Mouse (Mus musculus) intestine, embryonic 15.5 days (tissue): ENCODE measurements around the gene Aff1. TPM values are rescaled to one million over a fixed set of nuclear protein-coding genes. Genes with fewer than 3 reads are reported as not detected.

Experiments
- ATAC-seq: fragments of 200-750 bp; cut with Nextera tagmentation; 2 replicates; pipeline ENCODE4 v1.8.0; 2017; ENCODE audit warnings: moderate TSS enrichment, moderate library complexity
- H3K27ac ChIP-seq: fragments of 300-500 bp; sonication (generic); 2 replicates; pipeline ENCODE4 v1.5.1; 2015; ENCODE audit warnings: mild to moderate bottlenecking, inconsistent platforms
- H3K27me3 ChIP-seq: fragments of 300-500 bp; sonication (generic); replicated peaks from 2 replicates; pipeline ENCODE4 v1.6.1; 2015; ENCODE audit warnings: inconsistent platforms
- H3K36me3 ChIP-seq: fragments of 300-500 bp; sonication (generic); 2 replicates; pipeline ENCODE4 v1.6.1; 2015; ENCODE audit warnings: inconsistent platforms
- H3K4me1 ChIP-seq: fragments of 300-500 bp; sonication (generic); replicated peaks from 2 replicates; pipeline ENCODE4 v1.6.1; 2015; ENCODE audit warnings: inconsistent platforms
- H3K4me2 ChIP-seq: fragments of 300-500 bp; sonication (generic); replicated peaks from 2 replicates; pipeline ENCODE4 v1.6.1; 2015; ENCODE audit warnings: mild to moderate bottlenecking, inconsistent platforms
- H3K4me3 ChIP-seq: fragments of 300-500 bp; sonication (generic); replicated peaks from 2 replicates; pipeline ENCODE4 v1.5.1; 2015; ENCODE audit warnings: inconsistent platforms
- H3K9ac ChIP-seq: fragments of 300-500 bp; sonication (generic); 2 replicates; pipeline ENCODE4 v1.6.1; 2015; ENCODE audit warnings: inconsistent platforms
- H3K9me3 ChIP-seq: fragments of 300-500 bp; sonication (generic); 2 replicates; pipeline ENCODE4 v1.6.1; 2016; ENCODE audit warnings: inconsistent platforms
- WGBS: fragments of 180-500 bp; shearing (Covaris S2); methylation state at CpG from one replicate; pipeline ENCODE4 v1.1.7; 2015; 5-methylcytosine and 5-hydroxymethylcytosine counted together
- polyA plus RNA-seq: library from polyadenylated mRNA; unstranded; fragments of >200 nt; fragmentation: Nextera tagmentation; extraction: Ambion mirVana; gene quantifications from 2 replicates; pipeline ENCODE4 v1.2.1, GENCODE M21; 2015

Aff1 gene
- polyA plus RNA-seq, 1 experiment from 2014 or later: 5.3 TPM

DNA sequence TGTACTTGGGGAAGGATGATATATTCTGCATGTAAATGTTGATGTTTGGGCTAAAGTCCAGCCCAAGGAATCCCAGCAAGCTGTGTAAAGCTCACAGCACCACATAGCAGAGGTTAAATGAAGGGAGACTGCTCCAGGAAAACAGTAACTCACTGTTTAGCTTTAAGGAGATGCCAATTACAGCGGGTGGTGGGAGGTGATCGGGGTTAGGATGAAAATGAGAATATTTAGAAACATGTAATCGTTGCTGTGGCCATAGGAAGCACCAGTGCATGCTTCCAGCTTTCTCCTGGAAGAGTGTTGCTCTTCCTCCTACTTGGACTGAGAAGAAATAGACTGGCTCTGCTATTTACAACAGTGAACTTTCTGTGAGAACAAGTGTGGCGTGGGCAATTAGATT, 80.1 kb downstream of the Aff1 start:
- H3K9ac ChIP-seq: no peak overlapping the region
- H3K36me3 ChIP-seq: no peaks in the 10 kb centered on the region
- H3K27ac ChIP-seq: no peak overlapping the region
- no peak overlapping the region for H3K4me3 ChIP-seq
- no peaks in the 10 kb centered on the region for H3K27me3 ChIP-seq
- peaks cover 26% of the 10 kb centered on the region for H3K4me1 ChIP-seq
- ATAC-seq: no peak
- no peaks in the 10 kb centered on the region for H3K9me3 ChIP-seq
- WGBS: 35% methylated on average over 4 of the region's 4 CpGs
- H3K4me2 ChIP-seq: peak overlapping the region; percentile 40; the same call in 1 of the 2 replicates

DNA sequence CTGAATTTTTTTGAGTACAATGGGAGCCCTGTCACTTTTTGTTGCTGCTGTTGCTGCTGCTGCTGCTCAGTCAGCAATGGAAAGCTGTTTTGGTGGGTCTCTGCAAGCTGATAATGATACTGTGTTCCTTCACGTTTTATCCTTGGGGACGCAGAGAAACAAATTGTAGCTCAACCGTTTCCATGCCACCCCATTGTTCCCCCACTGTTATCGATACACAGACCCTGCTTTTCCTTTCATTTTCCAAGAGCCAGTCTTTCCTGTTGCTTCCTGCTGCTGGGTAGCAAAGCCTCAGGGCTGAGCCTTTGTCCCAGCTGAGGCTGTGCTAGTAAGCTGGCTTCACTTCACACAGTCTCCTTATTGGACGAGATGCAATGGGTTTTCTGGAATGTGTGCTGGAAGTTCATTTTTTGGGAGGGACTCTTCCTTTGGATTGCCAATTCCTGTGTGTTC, 81.0 kb downstream of the Aff1 start:
- peak overlapping the region; percentile 40 for H3K4me2 ChIP-seq
- ATAC-seq: peak; percentile 51
- H3K27ac ChIP-seq: peak overlapping the region; percentile 65; the same call in 1 of the 2 replicates
- H3K36me3 ChIP-seq: no peaks in the 10 kb centered on the region
- peak overlapping the region; percentile 5; the same call in 1 of the 2 replicates for H3K4me3 ChIP-seq
- no peak overlapping the region for H3K9ac ChIP-seq
- H3K4me1 ChIP-seq: peaks cover 32% of the 10 kb centered on the region
- 16% methylated on average over 5 of the region's 5 CpGs for WGBS
- H3K27me3 ChIP-seq: no peaks in the 10 kb centered on the region
- H3K9me3 ChIP-seq: no peaks in the 10 kb centered on the region

DNA sequence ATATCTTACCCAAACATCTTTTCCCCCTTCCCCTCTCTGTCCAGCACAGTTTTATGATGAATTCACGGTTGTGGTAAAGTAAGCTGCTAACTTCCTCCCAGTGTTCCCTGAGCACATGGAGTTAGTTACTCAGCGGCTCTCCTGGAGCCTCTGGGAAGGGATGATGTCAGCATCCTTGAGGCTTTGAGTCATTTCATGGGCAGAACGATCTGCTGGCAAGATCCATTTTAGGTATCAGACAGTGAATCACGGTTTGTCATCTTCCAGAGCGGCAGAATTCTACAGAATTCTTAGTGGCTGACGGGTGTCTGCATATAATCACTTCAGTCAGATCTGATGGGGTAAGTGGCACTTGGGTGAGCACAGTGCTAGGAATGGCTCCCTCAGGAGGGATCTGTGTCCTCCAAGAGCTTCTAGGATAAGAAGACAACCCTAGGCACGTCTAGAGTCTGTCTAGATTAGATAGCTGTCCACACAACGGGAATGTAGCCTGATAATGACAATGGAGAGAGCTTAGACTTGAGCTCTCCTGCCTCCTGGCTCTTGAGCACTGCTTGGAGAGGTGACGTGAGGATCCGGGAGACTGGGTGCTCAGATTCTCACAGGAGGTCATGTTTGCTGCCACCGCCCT, 82.6 kb downstream of the Aff1 start:
- H3K27ac ChIP-seq: no peak overlapping the region
- H3K36me3 ChIP-seq: no peaks in the 10 kb centered on the region
- no peaks in the 10 kb centered on the region for H3K9me3 ChIP-seq
- no peaks in the 10 kb centered on the region for H3K27me3 ChIP-seq
- H3K4me1 ChIP-seq: peaks cover 47% of the 10 kb centered on the region
- H3K4me3 ChIP-seq: no peak overlapping the region
- ATAC-seq: no peak
- H3K9ac ChIP-seq: no peak overlapping the region
- H3K4me2 ChIP-seq: no peak overlapping the region
- WGBS: 59% methylated on average over 11 of the region's 11 CpGs

DNA sequence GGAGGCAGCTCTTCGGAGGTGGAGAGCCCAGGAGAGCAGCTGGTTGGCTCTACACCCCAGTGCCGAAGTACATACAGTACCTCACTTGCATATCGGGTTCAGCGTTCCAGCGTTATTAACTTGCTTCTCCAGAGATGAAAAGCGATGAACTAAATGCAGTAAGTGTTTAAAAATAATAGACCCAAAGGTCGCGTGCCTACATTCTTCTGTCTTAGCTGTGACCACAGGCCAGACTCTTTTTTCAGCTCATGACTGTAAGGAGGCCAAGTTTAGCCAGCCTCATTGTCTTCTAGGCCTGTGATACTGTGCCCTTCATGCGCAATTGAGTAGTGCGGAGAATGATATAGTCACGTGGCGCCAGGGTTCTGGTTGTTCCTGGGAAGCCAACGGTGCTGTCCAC, 83.3 kb downstream of the Aff1 start:
- WGBS: 80% methylated on average over 13 of the region's 13 CpGs

DNA sequence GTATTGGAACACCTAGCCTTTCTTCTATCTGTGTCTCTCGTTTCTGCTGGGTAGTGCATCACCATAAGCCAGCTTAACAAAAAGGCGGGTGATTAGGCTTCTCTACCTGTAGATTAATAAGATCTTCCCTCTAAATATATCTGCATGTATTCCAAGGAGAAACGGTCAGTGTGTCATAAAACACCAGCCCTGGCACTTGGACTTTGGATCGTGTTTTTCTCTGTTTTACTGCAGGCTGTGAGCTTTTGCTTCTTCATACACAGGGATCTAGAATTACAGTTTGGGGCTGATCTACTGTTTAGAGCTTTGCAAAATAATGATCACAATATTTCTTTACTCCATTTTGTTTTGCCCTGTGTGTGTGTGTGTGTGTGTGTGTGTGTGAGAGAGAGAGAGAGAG, 84.7 kb downstream of the Aff1 start:
- Histone ChIP-seq H3K27me3 (no peaks in the 10 kb centered on the region), H3K4me3 (no peak overlapping the region), H3K4me1 (peaks cover 44% of the 10 kb centered on the region), H3K36me3 (no peaks in the 10 kb centered on the region), H3K27ac (peak overlapping the region; percentile 33; the same call in 1 of the 2 replicates), H3K9me3 (no peaks in the 10 kb centered on the region), H3K9ac (no peak overlapping the region), H3K4me2 (no peak overlapping the region)
- peak; percentile 61 for ATAC-seq
- 53% methylated on average over 4 of the region's 4 CpGs for whole genome bisulfite sequencing

More for the DNA sequence above, 83.3 kb downstream of the Aff1 start:
- Histone ChIP-seq H3K9me3 (no peaks in the 10 kb centered on the region), H3K9ac (no peak overlapping the region), H3K27ac (no peak overlapping the region), H3K27me3 (no peaks in the 10 kb centered on the region), H3K4me2 (no peak overlapping the region), H3K4me3 (no peak overlapping the region), H3K36me3 (no peaks in the 10 kb centered on the region), H3K4me1 (peaks cover 45% of the 10 kb centered on the region)
- no peak for ATAC-seq

DNA sequence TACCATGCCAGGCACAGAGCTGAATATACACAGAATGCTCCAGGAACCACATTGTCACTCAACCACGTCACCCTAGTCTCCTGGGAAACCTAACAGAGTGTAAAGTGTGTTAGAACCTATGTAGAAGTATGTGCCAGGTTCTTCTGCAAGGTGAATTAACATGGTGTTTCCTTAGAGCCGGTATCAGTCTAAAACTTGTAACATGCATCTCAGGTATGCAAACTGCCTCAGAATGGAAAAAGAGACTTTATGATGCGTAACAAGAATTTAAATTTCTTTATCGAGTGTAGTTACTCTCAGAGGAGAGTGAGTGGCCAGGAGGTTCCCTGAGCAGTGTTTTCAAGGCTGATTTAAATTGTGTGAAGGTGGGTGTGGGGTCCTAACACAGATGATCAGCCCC, 85.3 kb downstream of the Aff1 start:
- H3K4me3 ChIP-seq: no peak overlapping the region
- peak overlapping the region; percentile 50 for H3K4me2 ChIP-seq
- H3K9me3 ChIP-seq: no peaks in the 10 kb centered on the region
- no peaks in the 10 kb centered on the region for H3K27me3 ChIP-seq
- H3K9ac ChIP-seq: no peak overlapping the region
- H3K4me1 ChIP-seq: peaks cover 39% of the 10 kb centered on the region
- no peaks in the 10 kb centered on the region for H3K36me3 ChIP-seq
- WGBS: 64% methylated on average over 4 of the region's 4 CpGs
- H3K27ac ChIP-seq: no peak overlapping the region
- ATAC-seq: no peak

DNA sequence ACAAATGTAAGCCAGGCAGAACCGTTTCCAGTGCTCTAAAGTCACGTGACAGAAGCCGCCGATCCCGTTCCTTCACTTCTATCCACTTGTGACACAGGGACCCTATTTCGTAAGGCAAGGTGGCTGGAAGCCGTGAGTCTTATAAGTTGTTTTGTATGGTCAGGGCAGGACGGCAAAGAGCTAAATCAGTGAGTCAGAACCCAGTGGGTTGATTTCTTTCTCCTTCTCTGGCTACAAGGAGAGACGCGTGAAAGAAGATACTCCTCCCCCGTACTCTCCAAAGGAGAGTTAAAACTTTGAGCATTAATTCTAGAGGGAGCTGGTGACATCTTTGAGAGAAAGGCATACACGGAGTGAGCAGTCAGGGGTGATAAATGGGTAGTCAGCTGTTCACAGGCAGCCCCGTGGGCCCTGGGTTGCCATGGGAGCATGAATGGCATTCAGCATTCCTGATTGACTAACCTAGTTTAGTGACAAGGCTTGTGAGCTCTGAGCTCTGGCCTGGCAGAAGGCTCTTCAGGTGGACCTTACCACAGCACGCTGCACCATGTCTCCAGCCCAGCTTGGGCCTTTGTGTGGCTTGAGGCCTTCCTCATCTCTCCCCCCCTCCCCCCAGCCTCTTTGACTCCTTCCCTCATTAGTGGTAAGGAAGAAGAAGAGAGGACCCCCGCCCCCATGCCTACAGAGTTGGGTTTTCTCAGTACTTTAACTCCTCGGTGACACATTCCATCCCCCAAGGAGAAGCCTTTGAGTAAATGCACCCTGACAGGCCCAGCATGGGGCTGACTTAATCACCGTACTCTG, 86.3 kb downstream of the Aff1 start:
- Histone ChIP-seq H3K4me3 (0 out of 2 replicates have a peak overlapping the region, but pooled peaks have one; percentile 11), H3K4me1 (peaks cover 31% of the 10 kb centered on the region), H3K27me3 (no peaks in the 10 kb centered on the region), H3K27ac (peak overlapping the region; percentile 15), H3K9ac (peak overlapping the region; percentile 9; the same call in 1 of the 2 replicates), H3K9me3 (no peaks in the 10 kb centered on the region), H3K36me3 (no peaks in the 10 kb centered on the region), H3K4me2 (peak overlapping the region; percentile 50)
- peak; percentile 60 for ATAC-seq
- 13% methylated on average over 17 of the region's 17 CpGs for WGBS

DNA sequence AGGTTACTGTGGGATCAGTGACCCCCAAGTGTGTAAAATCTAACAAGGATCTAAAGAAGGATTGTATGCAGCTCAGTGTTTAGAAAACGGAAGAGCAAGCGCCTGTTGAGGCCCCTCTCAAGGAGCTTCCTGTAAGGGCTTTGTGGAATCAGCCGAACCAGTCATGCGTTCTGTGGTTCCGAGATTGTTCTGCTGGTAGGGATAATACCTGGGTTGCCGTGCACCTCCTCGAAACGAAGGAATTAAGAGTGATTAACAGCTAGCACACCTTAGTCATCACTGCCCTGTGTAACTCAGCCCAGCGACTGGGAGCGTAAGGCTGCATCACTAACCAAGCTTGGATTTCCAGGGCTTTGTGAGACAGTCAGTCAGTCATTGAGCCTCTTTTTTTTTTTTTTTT, 87.7 kb downstream of the Aff1 start:
- ATAC-seq: no peak
- Histone ChIP-seq H3K36me3 (0 out of 2 replicates have a peak, but pooled peaks cover 7% of the 10 kb centered on the region), H3K9me3 (no peaks in the 10 kb centered on the region), H3K27ac (no peak overlapping the region), H3K9ac (no peak overlapping the region), H3K4me2 (no peak overlapping the region), H3K27me3 (no peaks in the 10 kb centered on the region), H3K4me3 (no peak overlapping the region), H3K4me1 (peaks cover 28% of the 10 kb centered on the region)
- 45% methylated on average over 10 of the region's 10 CpGs for WGBS

DNA sequence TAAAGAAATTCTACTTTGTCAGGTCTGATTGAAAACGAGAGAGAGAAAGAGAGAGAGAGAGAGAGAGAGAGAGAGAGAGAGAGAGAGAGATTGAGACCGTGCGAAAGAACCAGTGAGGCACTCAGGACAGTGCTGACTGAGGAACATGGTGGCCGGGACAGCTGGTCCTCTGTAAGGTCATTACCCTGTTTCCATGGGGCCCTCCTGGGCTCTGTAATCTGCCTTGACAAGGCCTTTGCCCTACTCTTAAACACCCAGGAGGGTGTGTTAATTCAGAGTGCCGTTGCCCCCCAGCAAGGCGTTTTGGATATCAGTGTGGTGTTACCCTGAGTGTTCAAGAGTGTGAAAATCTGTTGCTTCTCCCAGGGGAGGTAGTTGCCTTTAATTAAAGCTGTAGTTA, 88.1 kb downstream of the Aff1 start:
- WGBS: 48% methylated on average over 6 of the region's 6 CpGs
- Histone ChIP-seq H3K4me2 (no peak overlapping the region), H3K36me3 (0 out of 2 replicates have a peak, but pooled peaks cover 7% of the 10 kb centered on the region), H3K4me1 (peaks cover 24% of the 10 kb centered on the region), H3K4me3 (no peak overlapping the region), H3K9me3 (no peaks in the 10 kb centered on the region), H3K27me3 (no peaks in the 10 kb centered on the region), H3K9ac (no peak overlapping the region), H3K27ac (no peak overlapping the region)
- ATAC-seq: peak; percentile 46

DNA sequence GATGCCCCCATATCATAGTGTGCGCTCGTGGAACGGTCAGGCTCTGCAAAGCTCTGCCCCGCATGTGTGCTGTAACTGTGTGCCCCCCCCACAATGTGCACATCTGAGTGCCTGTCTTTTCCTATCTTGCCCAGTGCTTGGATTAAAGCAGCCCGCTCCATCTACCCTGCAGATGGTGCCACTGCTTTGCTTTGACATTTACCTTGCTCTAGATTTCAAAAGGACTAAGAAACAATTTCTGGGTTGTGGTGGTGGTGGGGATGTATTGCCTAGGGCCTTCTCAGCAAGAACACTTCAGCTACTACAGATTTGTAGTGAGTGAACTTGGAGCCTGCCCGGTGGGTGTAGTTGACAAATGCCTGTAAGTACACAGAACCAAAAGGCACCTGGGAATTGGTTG, 88.7 kb downstream of the Aff1 start:
- H3K27me3 ChIP-seq: no peaks in the 10 kb centered on the region
- no peak for ATAC-seq
- H3K9ac ChIP-seq: no peak overlapping the region
- 82% methylated on average over 6 of the region's 6 CpGs for WGBS
- 0 out of 2 replicates have a peak, but pooled peaks cover 7% of the 10 kb centered on the region for H3K36me3 ChIP-seq
- H3K9me3 ChIP-seq: no peaks in the 10 kb centered on the region
- H3K4me2 ChIP-seq: no peak overlapping the region
- no peak overlapping the region for H3K4me3 ChIP-seq
- peaks cover 23% of the 10 kb centered on the region for H3K4me1 ChIP-seq
- no peak overlapping the region for H3K27ac ChIP-seq

DNA sequence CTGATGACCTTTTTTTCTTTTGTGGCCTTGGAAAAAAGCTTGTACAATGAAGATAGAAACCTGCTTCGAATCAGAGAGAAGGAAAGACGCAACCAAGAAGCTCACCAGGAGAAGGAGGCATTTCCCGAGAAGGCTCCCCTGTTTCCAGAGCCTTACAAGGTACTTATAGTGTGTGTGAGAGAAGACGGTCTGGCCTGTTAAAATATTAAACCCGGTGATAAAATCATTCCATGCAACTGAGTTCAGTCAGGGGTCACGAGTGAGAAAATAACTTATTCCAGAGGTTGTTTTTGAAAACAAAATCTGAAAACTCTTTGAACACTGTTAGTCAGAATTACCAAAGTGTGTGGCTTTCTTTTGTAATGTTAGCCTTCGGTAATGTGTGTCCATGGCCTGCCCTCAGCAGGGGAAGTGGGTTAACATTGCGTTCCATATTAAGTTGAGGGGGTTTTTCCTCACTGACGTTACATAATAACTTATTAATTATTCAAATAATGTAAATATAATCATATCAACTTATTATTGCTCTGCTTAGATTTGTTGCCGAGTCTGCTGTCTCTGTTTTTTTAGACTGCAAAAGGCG, 91.0 kb downstream of the Aff1 start:
- Histone ChIP-seq H3K9ac (no peak overlapping the region), H3K27me3 (no peaks in the 10 kb centered on the region), H3K4me2 (no peak overlapping the region), H3K36me3 (0 out of 2 replicates have a peak, but pooled peaks cover 7% of the 10 kb centered on the region), H3K4me1 (peaks cover 16% of the 10 kb centered on the region), H3K27ac (no peak overlapping the region), H3K4me3 (no peak overlapping the region), H3K9me3 (no peaks in the 10 kb centered on the region)
- 71% methylated on average over 11 of the region's 11 CpGs for WGBS
- no peak for ATAC-seq

DNA sequence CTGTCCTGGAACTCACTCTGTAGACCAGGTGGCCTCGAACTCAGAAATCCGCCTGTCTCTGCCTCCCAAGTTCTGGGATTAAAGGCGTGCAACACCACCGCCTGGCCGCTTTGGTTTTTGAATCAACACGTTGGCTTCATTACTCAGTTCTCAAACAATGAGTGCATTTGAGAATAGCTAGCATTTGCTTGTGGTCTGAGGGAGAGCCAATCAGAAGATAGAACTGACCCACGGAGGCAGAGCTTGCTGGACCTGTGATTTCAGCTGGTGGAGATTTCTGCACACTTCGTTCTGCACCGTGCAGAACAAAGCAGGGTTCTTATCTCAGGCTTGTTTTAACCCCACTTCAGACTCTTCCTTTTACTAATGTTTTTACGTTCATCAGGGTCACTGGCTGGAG, 93.9 kb downstream of the Aff1 start:
- Histone ChIP-seq H3K27ac (no peak overlapping the region), H3K4me2 (no peak overlapping the region), H3K9ac (no peak overlapping the region), H3K4me3 (no peak overlapping the region), H3K4me1 (no peaks in the 10 kb centered on the region; the same call in 1 of the 2 replicates), H3K36me3 (0 out of 2 replicates have a peak, but pooled peaks cover 7% of the 10 kb centered on the region), H3K9me3 (no peaks in the 10 kb centered on the region), H3K27me3 (no peaks in the 10 kb centered on the region)
- WGBS: 82% methylated on average over 10 of the region's 10 CpGs
- ATAC-seq: no peak
